Mouse (Mus musculus) ES-Bruce4 (cell line): ENCODE data around the gene Trim10. TPM values are rescaled to one million over a fixed set of nuclear protein-coding genes. Genes with fewer than 3 reads are reported as not detected.

Source experiments
- H3K27ac ChIP-seq: 2 replicates; pipeline ENCODE4 v1.5.1; 2012; ENCODE audit warnings: low read length, inconsistent platforms; ENCODE audit not compliant: insufficient read depth
- H3K27me3 ChIP-seq: 2 replicates; pipeline ENCODE4 v1.6.1; 2012; ENCODE audit warnings: mild to moderate bottlenecking, low read length, inconsistent platforms; ENCODE audit not compliant: control insufficient read depth, poor library complexity, insufficient read depth, severe bottlenecking
- H3K36me3 ChIP-seq: 2 replicates; pipeline ENCODE4 v1.6.1; 2012; ENCODE audit warnings: inconsistent platforms, mild to moderate bottlenecking, low read length, moderate library complexity; ENCODE audit not compliant: control insufficient read depth, poor library complexity, insufficient read depth, severe bottlenecking
- H3K4me1 ChIP-seq: one replicate; pipeline ENCODE4 v1.8.1; 2011; ENCODE audit warnings: low read length; ENCODE audit not compliant: control insufficient read depth, insufficient read depth
- H3K4me3 ChIP-seq: 2 replicates; pipeline ENCODE4 v1.5.1; 2011; ENCODE audit warnings: low read depth, mild to moderate bottlenecking, low read length
- H3K9ac ChIP-seq: 2 replicates; pipeline ENCODE4 v1.6.1; 2012; ENCODE audit warnings: low read depth, mild to moderate bottlenecking, inconsistent platforms; ENCODE audit not compliant: poor library complexity, severe bottlenecking
- H3K9me3 ChIP-seq: replicated peaks from 2 replicates; pipeline ENCODE4 v1.6.1; 2012; ENCODE audit warnings: mild to moderate bottlenecking, low read length, inconsistent platforms; ENCODE audit not compliant: control insufficient read depth, poor library complexity, insufficient read depth, severe bottlenecking
- CTCF ChIP-seq: IDR thresholded peaks from one replicate; pipeline ENCODE4 v1.8.1; 2011; ENCODE audit warnings: low read depth, low read length
- EP300 ChIP-seq: IDR thresholded peaks from 2 replicates; pipeline ENCODE4 v1.6.1; 2011; ENCODE audit warnings: low read depth, low read length; ENCODE audit not compliant: insufficient read depth
- POLR2A ChIP-seq: IDR thresholded peaks from one replicate; pipeline ENCODE4 v1.8.1; 2011; ENCODE audit warnings: low read length; ENCODE audit not compliant: insufficient read depth
- polyA plus RNA-seq: library from polyadenylated mRNA; stranded (reverse); fragments of >200 nt; gene quantifications from 2 replicates; pipeline ENCODE4 v1.2.4, GENCODE M21; 2011; ENCODE audit warnings: low read depth; ENCODE audit not compliant: missing spikeins, insufficient read depth, insufficient read length

The Trim10 gene
- polyA plus RNA-seq, 1 experiment: not detected

DNA sequence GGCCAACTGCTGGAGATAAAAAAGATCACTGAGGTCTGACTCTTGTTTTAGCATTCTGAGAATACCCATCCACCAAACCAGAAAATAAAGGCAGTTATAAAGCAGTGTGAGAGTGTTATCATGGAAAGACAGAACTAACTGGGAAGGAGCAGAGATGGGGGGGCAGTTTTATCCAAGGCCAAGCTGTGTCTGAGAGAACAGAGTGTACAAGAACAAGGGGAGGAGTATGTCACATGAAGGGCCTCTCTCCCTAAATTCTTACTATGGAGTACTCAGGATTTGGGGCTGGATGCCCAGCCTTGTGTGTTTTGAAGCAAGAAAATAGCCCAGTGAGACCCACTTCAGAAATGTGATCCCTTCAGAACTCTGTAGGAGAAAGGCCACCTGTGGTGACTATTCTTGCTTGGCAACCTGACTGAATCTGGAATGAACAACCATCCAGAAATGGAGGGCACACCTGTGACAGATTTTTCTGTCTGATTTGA lies 28.4 kb upstream of the Trim10 start:
- Histone ChIP-seq H3K9ac (no peak overlapping the region), H3K4me1 (peaks cover 7% of the 10 kb centered on the region), H3K9me3 (no peaks in the 10 kb centered on the region), H3K27me3 (no peaks in the 10 kb centered on the region), H3K4me3 (no peak overlapping the region), H3K36me3 (no peaks in the 10 kb centered on the region), H3K27ac (no peak overlapping the region)
- no peak for TF ChIP-seq EP300
- TF ChIP-seq CTCF: no peak
- TF ChIP-seq POLR2A: no peak

DNA sequence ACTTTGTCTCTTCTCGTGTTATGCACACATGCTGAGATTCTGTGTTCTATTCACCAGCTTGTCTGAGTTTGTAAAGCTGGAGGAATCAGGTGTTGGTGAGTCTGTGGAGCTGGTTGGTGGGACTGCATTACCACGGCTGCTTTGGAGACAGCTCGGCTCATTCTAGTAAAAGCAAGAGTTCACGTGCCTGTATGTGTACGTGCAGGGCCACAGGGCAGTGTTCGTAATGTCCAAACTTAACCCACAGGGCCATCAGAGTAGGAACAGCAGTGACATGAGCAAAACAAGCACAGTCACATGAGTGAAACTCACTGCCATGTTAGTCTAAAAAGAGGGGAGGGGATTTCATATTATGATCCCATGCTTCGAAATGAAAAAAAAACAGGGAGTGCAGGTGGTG lies 25.7 kb upstream of the Trim10 start:
- H3K9me3 ChIP-seq: no peaks in the 10 kb centered on the region
- peak overlapping the region; percentile 0; the same call in 1 of the 2 replicates for H3K4me3 ChIP-seq
- no peaks in the 10 kb centered on the region for H3K27me3 ChIP-seq
- H3K27ac ChIP-seq: peak overlapping the region; percentile 84
- H3K9ac ChIP-seq: peak overlapping the region; percentile 2; the same call in 1 of the 2 replicates
- H3K36me3 ChIP-seq: no peaks in the 10 kb centered on the region
- TF ChIP-seq EP300 (no peak), CTCF (no peak), POLR2A (no peak)
- peaks cover 7% of the 10 kb centered on the region for H3K4me1 ChIP-seq

DNA sequence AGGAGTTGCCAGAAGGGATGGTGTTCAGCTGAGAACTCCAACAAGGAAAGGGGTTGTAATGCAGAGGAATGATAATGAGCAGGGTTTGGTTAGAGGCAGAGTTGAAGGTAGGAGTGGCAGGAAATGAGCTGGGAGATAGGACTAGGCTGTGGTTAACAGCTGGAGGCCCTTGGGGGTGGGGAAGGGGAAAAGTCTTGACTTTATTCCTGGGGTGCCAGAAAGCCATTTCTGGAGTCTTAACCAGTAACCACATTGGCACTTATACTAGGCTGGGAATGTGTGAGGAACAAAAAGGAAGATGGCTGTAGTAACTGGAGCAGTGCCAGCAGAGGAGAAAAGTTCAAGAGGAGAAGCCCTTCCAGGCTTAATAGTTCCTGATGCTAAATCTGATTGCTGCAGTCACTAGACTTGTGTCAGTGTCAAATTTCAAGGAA lies 25.1 kb upstream of the Trim10 start:
- Histone ChIP-seq H3K4me3 (no peak overlapping the region), H3K9me3 (no peaks in the 10 kb centered on the region), H3K27me3 (no peaks in the 10 kb centered on the region), H3K9ac (no peak overlapping the region), H3K27ac (peak overlapping the region; percentile 84), H3K4me1 (peaks cover 7% of the 10 kb centered on the region), H3K36me3 (no peaks in the 10 kb centered on the region)
- peak; percentile 86 for TF ChIP-seq EP300
- TF ChIP-seq POLR2A: no peak
- no peak for TF ChIP-seq CTCF

DNA sequence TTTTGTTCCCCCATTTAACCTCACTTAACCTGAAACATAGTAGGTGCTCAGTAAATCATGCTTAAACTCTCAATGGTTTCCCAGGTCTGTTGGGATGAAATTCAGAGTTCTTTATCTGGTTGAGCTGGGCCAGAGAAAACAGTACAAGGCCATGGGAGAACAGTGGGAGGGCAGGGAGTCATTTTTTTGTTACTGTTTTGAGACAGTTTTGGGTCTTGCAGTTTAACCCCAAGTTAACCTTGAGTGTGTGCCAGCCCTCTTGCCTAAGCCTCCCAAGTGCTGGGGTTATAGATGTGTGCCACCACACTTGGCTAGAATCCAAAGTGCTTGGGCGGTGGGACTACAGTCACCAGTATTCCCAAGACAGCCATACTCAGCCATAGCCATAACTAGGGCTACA lies 24.6 kb upstream of the Trim10 start:
- Histone ChIP-seq H3K9me3 (no peaks in the 10 kb centered on the region), H3K27ac (peak overlapping the region; percentile 84), H3K27me3 (no peaks in the 10 kb centered on the region), H3K4me3 (no peak overlapping the region), H3K9ac (no peak overlapping the region), H3K4me1 (peaks cover 7% of the 10 kb centered on the region), H3K36me3 (no peaks in the 10 kb centered on the region)
- TF ChIP-seq POLR2A (no peak), CTCF (no peak), EP300 (no peak)

DNA sequence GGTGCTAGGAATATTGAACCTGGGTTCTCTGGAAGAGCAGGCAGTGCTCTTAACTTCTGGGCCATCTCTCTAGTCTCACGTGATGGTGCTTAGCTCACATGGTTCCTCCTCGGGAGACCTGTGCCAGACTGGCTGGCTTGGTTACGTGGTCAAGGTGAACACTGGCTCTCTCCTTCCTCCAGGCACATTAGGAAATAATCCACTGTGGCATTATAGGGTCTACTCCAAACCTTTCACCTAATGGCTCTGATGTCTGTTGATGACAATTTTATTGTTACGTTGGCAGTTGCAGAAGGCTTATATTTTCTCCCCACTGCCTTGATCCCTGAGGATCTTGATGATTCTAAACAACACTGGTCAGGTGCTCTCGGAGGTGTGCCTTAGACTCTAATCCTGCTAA lies 20.5 kb upstream of the Trim10 start:
- peaks cover 6% of the 10 kb centered on the region for H3K4me1 ChIP-seq
- no peak overlapping the region for H3K27ac ChIP-seq
- TF ChIP-seq POLR2A (no peak), EP300 (no peak), CTCF (no peak)
- no peak overlapping the region for H3K9ac ChIP-seq
- no peaks in the 10 kb centered on the region for H3K27me3 ChIP-seq
- no peaks in the 10 kb centered on the region for H3K9me3 ChIP-seq
- peaks cover 22% of the 10 kb centered on the region for H3K36me3 ChIP-seq
- no peak overlapping the region for H3K4me3 ChIP-seq

DNA sequence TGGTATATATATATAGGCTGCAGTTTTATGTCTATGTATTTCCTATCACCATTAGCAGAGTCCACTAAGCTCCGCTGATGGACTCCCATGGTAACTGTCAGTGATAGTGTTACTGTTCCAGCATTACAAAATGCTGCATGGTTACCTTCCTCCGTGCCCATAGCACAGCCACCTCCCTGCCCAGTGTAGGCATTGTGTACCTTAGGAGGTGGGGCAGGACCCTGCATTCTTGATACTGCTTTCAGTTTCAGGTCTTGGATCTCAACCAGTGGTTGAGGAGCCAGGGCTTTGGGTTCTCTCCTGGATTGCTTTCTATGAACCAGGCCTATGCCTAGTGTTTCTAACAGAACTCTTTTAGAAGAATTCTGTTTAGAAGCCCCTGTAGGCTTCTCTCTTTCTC lies 19.4 kb upstream of the Trim10 start:
- H3K4me1 ChIP-seq: peaks cover 6% of the 10 kb centered on the region
- H3K9me3 ChIP-seq: no peaks in the 10 kb centered on the region
- H3K4me3 ChIP-seq: no peak overlapping the region
- no peak for TF ChIP-seq POLR2A
- no peak for TF ChIP-seq CTCF
- TF ChIP-seq EP300: no peak
- H3K27ac ChIP-seq: no peak overlapping the region
- no peak overlapping the region for H3K9ac ChIP-seq
- H3K36me3 ChIP-seq: peaks cover 31% of the 10 kb centered on the region
- no peaks in the 10 kb centered on the region for H3K27me3 ChIP-seq
